Mouse (Mus musculus): Measurements from ENCODE around the gene Bspry.

Bspry gene

GRCm38 (mm10) chr4:62484928-62485327, 5.1 kb downstream of the Bspry start:
- no peak for DNase-seq

DNA sequence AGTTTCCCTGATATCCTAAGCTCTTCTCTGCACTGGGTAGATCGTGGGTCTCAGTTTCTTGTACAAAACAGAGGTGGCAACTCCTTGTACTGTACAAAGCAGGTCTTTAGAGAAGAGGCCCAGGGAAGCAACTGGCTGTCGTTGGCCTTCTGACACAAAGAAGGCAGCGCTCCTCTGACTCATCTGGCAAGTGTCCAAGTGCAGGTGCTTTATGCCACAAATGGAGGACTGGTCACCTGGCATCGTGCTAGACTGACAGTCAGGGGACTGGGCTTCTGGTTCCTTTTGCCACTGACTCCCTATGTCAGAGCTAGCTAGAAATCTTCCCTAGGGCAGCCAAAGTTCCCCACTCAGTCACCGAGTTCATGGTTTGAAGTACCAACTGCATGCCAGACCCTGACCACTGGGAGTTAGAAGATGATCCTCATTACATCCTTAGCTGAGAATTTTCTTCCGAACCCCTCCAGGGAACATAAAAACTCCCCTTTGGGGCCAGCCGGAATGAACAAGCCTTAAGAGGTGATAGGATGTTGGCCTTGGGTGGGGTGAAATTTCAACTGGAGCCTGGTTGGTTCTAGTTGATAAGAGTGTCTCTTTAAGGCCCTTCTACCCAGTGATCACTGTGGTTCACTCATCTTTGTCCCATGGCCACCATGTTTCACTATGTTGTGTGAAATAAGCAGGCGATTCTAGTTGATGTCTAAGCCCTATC, 5.8 kb downstream of the Bspry start:
- peak; percentile 55 for DNase-seq

DNA sequence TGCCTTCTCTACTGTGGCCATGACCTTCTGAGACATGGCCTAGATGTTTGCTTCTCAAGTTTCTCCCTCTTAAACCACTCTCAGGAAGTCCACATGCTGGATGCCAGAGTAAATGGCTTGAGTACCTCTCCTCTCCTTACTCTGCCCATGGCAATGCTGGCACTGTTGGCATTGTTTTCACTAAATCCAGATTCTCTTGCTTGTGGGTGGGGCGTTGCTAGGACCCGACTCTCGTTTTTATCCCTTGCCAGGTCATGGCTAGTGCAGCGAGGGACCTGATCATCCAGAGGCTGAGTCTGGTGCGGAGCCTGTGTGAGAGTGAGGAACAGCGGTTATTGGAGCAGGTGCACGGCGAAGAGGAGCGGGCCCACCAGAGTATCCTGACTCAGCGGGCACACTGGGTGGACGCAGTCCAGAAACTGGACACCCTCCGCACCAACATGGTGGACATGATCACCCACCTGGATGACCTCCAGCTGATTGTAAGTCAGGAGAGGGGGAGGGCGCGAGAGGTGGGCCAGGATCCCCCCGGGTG, 6.4 kb downstream of the Bspry start:
- peak; percentile 34 to 58 for DNase-seq

DNA sequence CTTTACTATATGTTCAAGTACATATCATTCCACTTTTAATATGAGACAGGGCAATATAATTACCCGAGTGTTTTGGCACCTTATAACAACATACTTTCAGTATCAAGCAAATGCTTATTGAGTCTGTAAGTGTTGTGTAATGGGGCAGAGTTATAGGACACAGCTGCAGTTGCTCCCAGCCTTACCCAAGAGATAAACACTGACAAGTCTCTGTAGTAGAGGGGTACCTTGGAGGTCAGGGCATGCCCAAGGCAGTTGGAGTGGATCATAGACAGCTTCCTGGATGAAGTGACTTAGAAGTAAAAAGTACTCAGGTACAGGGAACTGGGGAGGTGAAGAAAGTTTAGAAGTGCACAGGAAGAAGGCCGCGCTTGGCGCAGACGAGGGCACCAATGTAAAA, 7.3 kb downstream of the Bspry start:
- DNase-seq: no peak

DNA sequence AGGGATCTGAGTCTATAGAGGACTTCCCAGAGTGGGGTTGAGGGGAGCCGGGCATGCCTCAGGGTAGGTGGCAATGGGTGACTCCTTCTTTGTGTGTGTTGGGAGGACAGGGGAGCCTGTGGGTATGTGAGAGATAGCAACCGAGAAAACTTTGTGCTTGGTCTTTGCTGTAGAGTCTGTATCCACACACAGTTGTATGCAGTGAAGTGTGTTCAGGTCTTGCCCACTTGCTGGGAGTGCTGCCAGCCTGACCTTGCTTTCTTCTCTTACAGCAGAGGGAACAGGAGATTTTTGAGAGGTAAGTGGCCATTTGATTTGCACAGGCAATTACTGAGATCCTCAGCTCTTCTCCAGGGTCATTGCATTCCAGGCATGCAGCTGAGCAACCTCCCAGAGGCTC, 8.1 kb downstream of the Bspry start:
- no peak for DNase-seq

- DNase-seq: no peak
These were observed 12.8 kb downstream of the Bspry start for GRCm38 (mm10) chr4:62492682-62493081.

GRCm38 (mm10) chr4:62494230-62494629, 14.4 kb downstream of the Bspry start:
- DNase-seq: no peak

DNA sequence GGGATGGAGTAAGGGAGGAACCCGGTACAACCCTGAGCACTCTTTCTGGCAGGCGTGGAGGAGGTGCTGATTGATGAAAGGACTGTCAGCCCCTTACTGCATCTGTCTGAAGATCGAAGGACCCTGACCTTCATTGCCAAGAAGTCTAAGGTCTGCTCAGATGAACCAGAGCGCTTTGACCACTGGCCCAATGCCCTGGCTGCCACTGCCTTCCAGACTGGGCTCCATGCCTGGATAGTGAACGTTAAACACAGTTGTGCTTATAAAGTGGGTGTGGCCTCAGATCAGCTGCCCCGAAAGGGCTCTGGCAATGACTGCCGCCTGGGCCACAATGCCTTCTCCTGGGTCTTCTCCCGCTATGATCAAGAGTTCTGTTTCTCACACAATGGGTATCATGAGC, 16.1 kb downstream of the Bspry start:
- DNase-seq: peak; percentile 60 to 75

DNA sequence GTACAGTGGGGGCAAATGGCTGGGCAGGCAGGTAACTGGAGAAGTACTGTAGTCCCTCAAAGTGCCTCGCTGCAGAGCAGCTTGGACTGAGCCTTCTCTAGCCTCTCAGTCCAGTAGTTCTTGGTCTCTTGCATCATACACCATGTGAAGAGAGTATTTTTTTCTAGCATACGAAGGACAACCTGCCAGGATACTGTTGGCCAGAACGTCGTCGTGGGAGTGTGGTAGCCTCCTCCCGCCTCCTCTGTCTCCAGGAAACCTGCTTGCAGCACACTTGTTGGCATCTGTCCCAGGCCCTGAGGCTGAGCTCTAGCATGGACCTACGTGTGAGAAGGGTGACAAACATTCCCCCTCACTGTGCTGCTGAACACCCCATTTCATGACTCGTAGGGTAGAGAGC, 17.0 kb downstream of the Bspry start:
- peak; percentile 67 to 82 for DNase-seq

- DNase-seq: no peak
These were observed 20.9 kb downstream of the Bspry start for GRCm38 (mm10) chr4:62500799-62501198.

DNA sequence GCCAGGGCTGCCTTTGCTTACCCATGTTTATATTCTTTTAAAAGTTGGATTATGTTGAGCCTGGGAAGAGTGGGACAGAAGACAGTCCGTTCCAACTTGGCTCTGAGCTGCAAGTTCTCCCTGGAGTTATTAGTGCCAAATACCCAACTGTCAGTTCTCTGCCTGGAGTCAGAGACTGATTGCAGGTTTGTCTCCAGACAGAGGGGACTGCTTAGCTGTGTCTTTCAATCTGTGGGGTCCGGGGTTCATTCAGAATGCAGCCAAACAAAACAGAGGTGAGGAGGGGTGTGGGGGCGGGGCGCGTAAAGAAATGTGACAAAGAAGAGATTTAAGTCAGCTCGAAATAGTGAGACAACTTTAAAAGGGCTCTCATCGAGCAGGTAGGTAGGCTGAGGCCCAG, 21.7 kb downstream of the Bspry start:
- no peak for DNase-seq

DNA sequence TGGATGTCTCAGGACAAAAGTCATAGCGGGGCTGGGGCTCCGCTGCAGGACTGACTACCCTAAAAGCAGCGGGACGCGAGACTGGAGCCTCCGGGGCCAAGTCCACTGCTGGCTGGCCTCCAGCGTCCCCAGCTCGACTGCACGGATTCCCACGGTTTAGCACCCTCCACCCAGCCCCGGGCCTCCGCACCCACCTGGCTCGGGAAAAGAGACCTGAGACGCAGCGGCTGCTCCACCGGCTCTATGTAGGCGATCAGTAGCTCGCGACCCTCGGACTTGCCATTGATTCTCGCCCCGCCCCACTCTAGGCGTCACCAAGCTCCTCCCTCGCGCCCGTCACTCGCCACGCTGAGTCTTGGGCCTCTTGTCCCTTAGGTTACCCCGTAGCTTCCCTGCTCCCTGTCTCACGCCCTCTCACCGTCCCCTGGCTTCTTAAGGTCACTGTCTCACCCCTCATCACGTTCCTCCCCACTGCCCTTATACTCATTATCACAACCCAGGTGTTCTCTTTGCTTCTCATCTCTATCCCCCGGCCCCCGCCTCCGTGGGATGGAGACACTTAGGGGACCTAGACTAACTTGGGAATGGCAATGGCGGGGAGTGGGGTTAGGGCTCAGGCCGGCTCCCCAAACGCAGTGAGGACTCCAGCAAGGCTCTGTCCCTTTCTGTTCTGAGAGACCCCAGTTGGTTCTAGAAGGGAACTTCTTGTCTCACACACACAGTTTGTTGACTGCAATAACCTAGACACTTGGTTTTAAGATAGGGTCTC, 22.3 kb downstream of the Bspry start:
- DNase-seq: peak; percentile 91 to 92

DNA sequence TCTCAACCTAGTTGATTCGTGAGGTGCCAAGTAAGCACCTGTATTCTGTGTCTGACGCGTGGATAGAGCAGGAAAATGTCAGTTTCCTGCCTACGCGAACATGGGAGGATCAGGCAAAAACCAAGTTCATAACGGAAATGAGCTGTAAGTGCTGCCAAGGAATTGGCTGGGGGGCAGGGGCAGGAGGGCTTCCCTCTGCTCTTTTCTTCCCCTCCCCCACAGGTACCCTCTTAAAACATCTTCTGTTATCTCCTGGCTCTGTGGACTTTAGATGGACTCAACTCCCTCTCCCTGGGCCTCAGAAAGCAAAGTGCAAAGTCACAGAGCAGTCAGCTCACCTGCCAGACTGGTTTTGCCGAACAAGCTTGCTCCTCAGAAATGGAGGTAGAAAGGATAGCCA, 23.1 kb downstream of the Bspry start:
- DNase-seq: no peak

DNA sequence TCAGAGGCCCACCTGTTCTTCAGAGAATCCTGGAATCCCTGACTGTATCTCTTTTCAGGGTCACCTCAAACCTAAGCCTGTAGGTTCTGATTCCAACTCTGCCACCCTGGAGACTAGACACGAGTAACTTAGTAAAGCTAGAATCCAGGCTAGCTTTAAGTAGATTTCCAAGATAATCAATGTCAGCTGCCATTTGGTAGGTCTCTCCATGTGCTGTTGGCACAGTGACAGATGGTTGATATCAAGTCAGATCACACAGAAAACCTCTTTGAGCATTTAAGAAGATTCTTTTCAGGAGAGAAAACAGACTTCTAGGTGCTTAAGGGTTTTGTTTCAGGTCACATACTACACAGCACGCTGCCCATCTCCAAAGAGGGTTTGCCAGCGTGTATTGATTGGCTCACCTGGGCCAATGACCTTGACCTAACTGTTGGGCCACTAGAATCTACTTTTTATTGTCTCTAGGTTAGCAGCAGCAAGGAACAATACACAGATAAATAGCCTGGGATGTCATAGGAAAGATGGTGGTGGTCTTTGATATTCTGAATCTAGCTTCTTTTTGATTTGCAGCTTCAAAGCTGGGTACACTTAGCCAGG, 23.6 kb downstream of the Bspry start, which contains the start of gene Hdhd3:
Gene Hdhd3, minus strand, starts transcription at position 94 of the 597 bp plus-strand sequence.
- no peak for DNase-seq

DNA sequence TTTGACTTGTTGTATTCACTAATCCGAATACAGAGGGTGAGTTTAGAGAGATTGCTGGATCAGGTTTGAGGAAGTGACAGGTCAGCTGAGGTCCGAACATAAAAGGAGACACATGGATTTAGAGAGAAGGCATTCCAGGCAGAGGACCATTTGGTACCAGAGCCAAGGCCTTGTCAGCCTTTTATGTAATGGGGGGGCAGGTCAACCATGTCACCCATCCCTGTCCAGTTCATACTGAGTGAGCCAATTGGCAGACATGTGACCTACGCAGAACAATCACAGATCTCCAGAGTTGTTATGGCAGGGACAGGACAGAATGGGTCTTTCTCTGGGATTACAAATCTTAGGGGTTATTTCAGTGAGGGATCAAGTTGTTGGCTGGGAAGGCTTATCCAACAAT, 26.1 kb downstream of the Bspry start:
- no peak for DNase-seq

GRCm38 (mm10) chr4:62506798-62507197, 26.9 kb downstream of the Bspry start:
- no peak for DNase-seq

GRCm38 (mm10) chr4:62508839-62509238, 29.0 kb downstream of the Bspry start:
- DNase-seq: no peak

DNA sequence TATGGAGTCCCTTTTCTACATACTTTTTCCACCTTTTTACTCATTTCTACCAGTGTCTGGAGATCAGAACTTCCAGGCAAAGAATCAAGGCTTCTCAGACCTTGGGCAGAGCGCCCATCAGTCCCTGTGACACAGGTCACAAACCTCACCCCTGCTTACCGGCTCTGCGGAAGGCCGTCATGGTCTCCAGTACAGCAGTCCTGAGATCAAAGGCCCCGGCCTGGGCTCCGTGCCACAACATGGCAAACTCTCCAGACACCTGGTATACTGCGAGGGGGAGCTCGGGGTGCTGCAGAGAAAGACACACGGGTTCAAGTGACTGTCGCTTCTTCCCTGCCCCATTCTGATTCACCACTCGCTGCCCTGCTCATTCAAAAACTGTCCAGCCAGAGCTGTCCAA, 30.1 kb downstream of the Bspry start:
- no peak for DNase-seq

GRCm38 (mm10) chr4:62513998-62514506, 34.2 kb downstream of the Bspry start:
- peak in 1 of 2 experiments; percentile 28 for DNase-seq

DNA sequence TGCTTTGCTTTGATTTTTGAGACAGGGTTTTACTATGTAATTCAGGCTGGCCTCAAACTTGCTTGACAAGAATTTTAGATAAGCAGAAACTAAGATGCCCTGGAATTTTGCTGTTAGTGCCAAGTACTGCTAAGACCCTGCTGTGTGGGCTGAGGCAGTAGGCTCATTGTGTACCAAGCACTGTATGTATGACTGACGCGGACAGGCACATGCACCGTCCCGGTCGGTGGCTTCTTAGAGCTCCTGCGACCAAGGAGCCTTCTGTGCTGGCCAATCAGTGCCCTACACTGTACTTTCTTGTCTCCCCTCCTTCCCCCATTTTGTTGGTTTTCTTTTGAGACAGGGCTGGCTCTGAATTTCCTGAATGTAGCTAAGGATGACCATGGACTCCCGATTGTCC, 35.1 kb downstream of the Bspry start:
- no peak for DNase-seq

- DNase-seq: peak in 1 of 2 experiments; percentile 21
These were observed 35.6 kb downstream of the Bspry start for GRCm38 (mm10) chr4:62515490-62515889.

- peak; percentile 72 to 82 for DNase-seq
These were observed 36.2 kb downstream of the Bspry start for GRCm38 (mm10) chr4:62516079-62516478.

DNA sequence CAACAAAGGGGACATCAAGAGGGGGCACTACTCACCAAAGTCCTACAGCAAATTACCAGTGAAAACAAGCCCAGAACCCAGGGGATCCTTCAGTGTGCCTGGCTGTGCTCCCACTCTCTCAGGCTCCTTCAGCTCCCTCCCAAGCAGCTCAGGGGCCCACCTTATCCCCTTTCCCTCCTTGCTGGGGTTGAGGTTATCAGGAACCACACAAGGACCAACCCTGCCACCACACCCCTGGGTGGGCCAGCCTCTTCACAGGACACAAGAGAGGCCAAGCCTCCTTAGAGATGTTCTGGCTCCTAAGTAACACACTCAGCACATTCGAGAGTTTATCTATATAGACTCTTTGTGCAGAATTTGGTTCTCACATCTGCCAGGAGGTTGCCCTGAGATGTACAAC, 36.7 kb downstream of the Bspry start:
- peak; percentile 16 to 50 for DNase-seq
